Mouse (Mus musculus) layer of hippocampus, postnatal 10 days (tissue): Measurements from ENCODE around the gene Ddx39b. TPM values are rescaled to one million over a fixed set of nuclear protein-coding genes. Genes with fewer than 3 reads are reported as not detected.

Experiments
- microRNA-seq, 2 experiments: library from miRNA; unstranded; fragments of <30 nt; microRNA quantifications; one replicate each; pipeline ENCODE4 v1.2.0; 2021
- total RNA-seq, 2 experiments: library from RNA; stranded (reverse); gene quantifications; 2 replicates each; pipeline ENCODE4 v1.2.3; 2021

Gene Ddx39b
- total RNA-seq, 2 experiments from 2014 or later, result 257 to 272 TPM

Small RNA genes within 50 kb of the gene (microRNA-seq; reads per million reads assigned to microRNA genes)
- gene Mir6973a (0 reads per million in 2 experiments), gene Mir6974 (0 to 0.22 reads per million in 2 experiments), gene Mir6975 (0.89 to 2.2 reads per million in 2 experiments), gene Mir8094 (0 to 0.39 reads per million in 2 experiments)

Other genes with a start within 250 kb of the Ddx39b start
- 10 to 100 TPM; 56.3 to 62.1 TPM for gene Vars, start 240.8 kb upstream of the Ddx39b start, total RNA-seq
- gene Vwa7, start 225.2 kb upstream of the Ddx39b start, total RNA-seq, result under 1 TPM; 0.16 to 0.30 TPM
- gene Sapcd1, start 213.7 kb upstream of the Ddx39b start, total RNA-seq, result 1 to 10 TPM in 1 of 2 experiments, under 1 TPM in 1; 0.53 to 1.4 TPM
- gene Msh5, start 195.0 kb upstream of the Ddx39b start, total RNA-seq, result 1 to 10 TPM in 1 of 2 experiments, under 1 TPM in 1; 0.91 to 1.4 TPM
- 10 to 100 TPM; 19.3 to 19.6 TPM for gene Clic1, start 191.8 kb upstream of the Ddx39b start, total RNA-seq
- gene Ddah2, start 182.7 kb upstream of the Ddx39b start, total RNA-seq, result 10 to 100 TPM; 47.3 to 59.0 TPM
- gene Ly6g6c, start 176.4 kb upstream of the Ddx39b start, total RNA-seq, result not detected
- not detected for gene Mpig6b, start 175.6 kb upstream of the Ddx39b start, total RNA-seq
- 1 to 10 TPM; 2.8 to 3.5 TPM for gene Ly6g6e, start 164.8 kb upstream of the Ddx39b start, total RNA-seq
- 1 to 10 TPM in 1 of 2 experiments, under 1 TPM in 1; 0.78 to 1.6 TPM for gene Ly6g6d, start 163.7 kb upstream of the Ddx39b start, total RNA-seq
- not detected for gene Ly6g6f, start 156.1 kb upstream of the Ddx39b start, total RNA-seq
- 10 to 100 TPM; 77.4 to 79.9 TPM for gene Abhd16a, start 152.5 kb upstream of the Ddx39b start, total RNA-seq
- gene Ly6g5c, start 133.5 kb upstream of the Ddx39b start, total RNA-seq, result not detected
- gene Ly6g5b, start 126.3 kb upstream of the Ddx39b start, total RNA-seq, result under 1 TPM; 0.58 to 0.82 TPM
- 10 to 100 TPM; 10.7 to 14.6 TPM for gene Gpank1, start 120.3 kb upstream of the Ddx39b start, total RNA-seq
- gene Csnk2b, start 119.7 kb upstream of the Ddx39b start, total RNA-seq, result 100 to 1,000 TPM; 178 to 202 TPM
- 10 to 100 TPM; 21.4 to 25.9 TPM for gene D17H6S53E, start 115.4 kb upstream of the Ddx39b start, total RNA-seq
- gene Apom, start 109.7 kb upstream of the Ddx39b start, total RNA-seq, result not detected
- gene Bag6, start 106.6 kb upstream of the Ddx39b start, total RNA-seq, result 100 to 1,000 TPM; 284 to 308 TPM
- gene Prrc2a, start 76.8 kb upstream of the Ddx39b start, total RNA-seq, result 100 to 1,000 TPM; 284 to 322 TPM
- 10 to 100 TPM; 10.3 to 10.5 TPM for gene Aif1, start 65.7 kb upstream of the Ddx39b start, total RNA-seq
- 10 to 100 TPM; 15.6 to 17.2 TPM for gene Lst1, start 53.3 kb upstream of the Ddx39b start, total RNA-seq
- gene Ltb, start 47.3 kb upstream of the Ddx39b start, total RNA-seq, result 1 to 10 TPM in 1 of 2 experiments, under 1 TPM in 1; 0.74 to 1.2 TPM
- gene Tnf, start 39.7 kb upstream of the Ddx39b start, total RNA-seq, result not detected
- under 1 TPM; 0.43 to 0.71 TPM for gene Lta, start 36.4 kb upstream of the Ddx39b start, total RNA-seq
- not detected for gene Gm16181, start 20.9 kb upstream of the Ddx39b start, total RNA-seq
- gene Atp6v1g2, start 8.1 kb upstream of the Ddx39b start, total RNA-seq, result 100 to 1,000 TPM; 310 to 356 TPM
- gene Nfkbil1, start 6.0 kb upstream of the Ddx39b start, total RNA-seq, result 10 to 100 TPM; 14.2 to 15.5 TPM
- gene H2-D1, start 21.0 kb downstream of the Ddx39b start, total RNA-seq, result 10 to 100 TPM; 15.2 to 17.5 TPM
- gene H2-Q1, start 78.7 kb downstream of the Ddx39b start, total RNA-seq, result under 1 TPM in 1 of 2 experiments, not detected in 1; 0.74 TPM
- gene H2-Q2, start 100.5 kb downstream of the Ddx39b start, total RNA-seq, result 1 to 10 TPM; 2.0 to 2.1 TPM
- 1 to 10 TPM; 1.2 to 1.8 TPM for gene H2-Q4, start 137.9 kb downstream of the Ddx39b start, total RNA-seq
- not detected for gene H2-Q6, start 183.1 kb downstream of the Ddx39b start, total RNA-seq
- under 1 TPM; 0.31 to 0.39 TPM for gene H2-Q7, start 197.4 kb downstream of the Ddx39b start, total RNA-seq
- gene H2-Q10, start 228.3 kb downstream of the Ddx39b start, total RNA-seq, result under 1 TPM in 1 of 2 experiments, not detected in 1; 0.07 TPM